Mouse (Mus musculus) heart, postnatal 0 days (tissue): ENCODE measurements around the gene Abl2. TPM values are rescaled to one million over a fixed set of nuclear protein-coding genes. Genes with fewer than 3 reads are reported as not detected.

Experiments used
- ATAC-seq: fragments of 200-750 bp; cut with Nextera tagmentation; 2 replicates; pipeline ENCODE4 v1.8.0; 2017; ENCODE audit warnings: low read depth, moderate number of reproducible peaks, moderate library complexity; ENCODE audit not compliant: insufficient read depth
- DNase-seq: peaks from one replicate; pipeline ENCODE4 v3.0.0-alpha.2; 2016; ENCODE audit warnings: low spot score
- H3K27ac ChIP-seq: fragments of 300-500 bp; sonication (generic); 2 replicates; pipeline ENCODE4 v1.5.1; 2014; ENCODE audit warnings: low read depth, mild to moderate bottlenecking
- H3K27me3 ChIP-seq: fragments of 300-500 bp; sonication (generic); 2 replicates; pipeline ENCODE4 v1.6.1; 2014; ENCODE audit warnings: low read length, mixed read lengths; ENCODE audit not compliant: control insufficient read depth, insufficient read depth
- H3K36me3 ChIP-seq: fragments of 300-500 bp; sonication (generic); replicated peaks from 2 replicates; pipeline ENCODE4 v1.6.1; 2014; ENCODE audit warnings: low read length, mixed read lengths; ENCODE audit not compliant: control insufficient read depth, insufficient read depth
- H3K4me1 ChIP-seq: fragments of 300-500 bp; sonication (generic); 2 replicates; pipeline ENCODE4 v1.6.1; 2014; ENCODE audit warnings: antibody characterized with exemption; ENCODE audit not compliant: control insufficient read depth, insufficient read depth
- H3K4me2 ChIP-seq: fragments of 300-500 bp; sonication (generic); 2 replicates; pipeline ENCODE4 v1.6.1; 2014; ENCODE audit warnings: low read depth, mild to moderate bottlenecking, low read length, moderate library complexity
- H3K4me3 ChIP-seq: fragments of 300-500 bp; sonication (generic); 2 replicates; pipeline ENCODE4 v1.5.1; 2014; ENCODE audit warnings: low read depth, low read length
- H3K9ac ChIP-seq: fragments of 300-500 bp; sonication (generic); replicated peaks from 2 replicates; pipeline ENCODE4 v1.6.1; 2014; ENCODE audit warnings: low read depth, low read length, mixed read lengths
- H3K9me3 ChIP-seq: fragments of 300-500 bp; sonication (generic); replicated peaks from 2 replicates; pipeline ENCODE4 v1.6.1; 2016; ENCODE audit warnings: low read length; ENCODE audit not compliant: control insufficient read depth
- CTCF ChIP-seq: IDR thresholded peaks from 2 replicates; pipeline ENCODE4 v1.5.1; 2016; ENCODE audit warnings: antibody characterized with exemption, control low read depth, low read depth
- EP300 ChIP-seq: IDR thresholded peaks from 2 replicates; pipeline ENCODE4 v1.6.1; 2016; ENCODE audit warnings: antibody characterized with exemption, low read depth
- WGBS: fragments of 180-500 bp; shearing (Covaris S2); extraction: QIAGEN DNeasy Blood & Tissue Kit; methylation state at CpG from one replicate; pipeline ENCODE4 v1.1.7; 2014; 5-methylcytosine and 5-hydroxymethylcytosine counted together
- polyA plus RNA-seq: library from polyadenylated mRNA; unstranded; fragments of >200 nt; fragmentation: Nextera tagmentation; extraction: Ambion mirVana; gene quantifications from 2 replicates; pipeline ENCODE4 v1.2.1, GENCODE M21; 2015
- total RNA-seq: library from RNA; depleted of rRNA; stranded (reverse); fragments of >200 nt; gene quantifications from 2 replicates; pipeline ENCODE4 v1.2.3, GENCODE M21; 2014; ENCODE audit warnings: low replicate concordance

The Abl2 gene
- total and polyA plus RNA-seq, 2 experiments from 2014 or later = 2.0 to 12.9 TPM

- H3K36me3 ChIP-seq = peaks cover 35% of the 10 kb centered on the region
- H3K4me3 ChIP-seq = no peak overlapping the region
- no peaks in the 10 kb centered on the region for H3K9me3 ChIP-seq
- no peak for DNase-seq
- H3K4me2 ChIP-seq = no peak overlapping the region
- no peak overlapping the region for H3K9ac ChIP-seq
- H3K27me3 ChIP-seq = no peaks in the 10 kb centered on the region
- ATAC-seq = no peak
- H3K27ac ChIP-seq = no peak overlapping the region
- 65% methylated on average over 4 of the region's 4 CpGs for WGBS
- TF ChIP-seq CTCF = no peak
- TF ChIP-seq EP300 = no peak
- H3K4me1 ChIP-seq = peaks cover 2% of the 10 kb centered on the region; the same call in 1 of the 2 replicates
Observed at GRCm38 (mm10) chr1:156645971-156646370, 87.4 kb downstream of the Abl2 start.

GRCm38 (mm10) chr1:156648705-156649104 is 90.1 kb downstream of the Abl2 start:
- no peaks in the 10 kb centered on the region for H3K9me3 ChIP-seq
- TF ChIP-seq EP300 (no peak), CTCF (no peak)
- H3K4me1 ChIP-seq = peaks cover 2% of the 10 kb centered on the region; the same call in 1 of the 2 replicates
- ATAC-seq (no peak), DNase-seq (no peak)
- H3K36me3 ChIP-seq = peaks cover 21% of the 10 kb centered on the region
- H3K4me2 ChIP-seq = no peak overlapping the region
- no peak overlapping the region for H3K4me3 ChIP-seq
- no peak overlapping the region for H3K9ac ChIP-seq
- no peak overlapping the region for H3K27ac ChIP-seq
- 11% methylated on average over 2 of the region's 2 CpGs for WGBS
- no peaks in the 10 kb centered on the region for H3K27me3 ChIP-seq

DNA sequence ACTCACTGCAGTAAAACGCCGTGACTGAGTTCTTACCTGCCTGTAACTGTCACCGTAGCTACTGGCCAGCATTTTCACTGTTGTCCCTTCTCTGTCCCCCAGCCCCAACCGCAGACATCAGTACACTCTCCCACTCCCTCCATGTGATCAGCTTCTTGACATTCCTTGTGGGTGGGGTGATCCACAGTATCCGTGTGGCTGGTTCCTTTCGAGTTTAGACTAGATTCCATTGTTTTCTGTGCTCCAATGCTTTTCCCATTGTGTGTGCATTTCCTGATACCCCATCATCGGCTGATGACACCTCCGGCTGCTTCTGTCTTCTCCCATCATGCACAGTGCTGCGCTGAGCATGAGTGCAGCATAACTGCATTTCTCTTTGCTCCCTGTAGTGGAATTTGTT is 92.0 kb downstream of the Abl2 start:
- no peaks in the 10 kb centered on the region for H3K27me3 ChIP-seq
- TF ChIP-seq CTCF = no peak
- peaks cover 2% of the 10 kb centered on the region; the same call in 1 of the 2 replicates for H3K4me1 ChIP-seq
- peaks cover 26% of the 10 kb centered on the region for H3K36me3 ChIP-seq
- no peak overlapping the region for H3K4me3 ChIP-seq
- H3K9ac ChIP-seq = no peak overlapping the region
- H3K9me3 ChIP-seq = no peaks in the 10 kb centered on the region
- ATAC-seq (peak; percentile 45), DNase-seq (no peak)
- H3K4me2 ChIP-seq = no peak overlapping the region
- 63% methylated on average over 9 of the region's 9 CpGs for WGBS
- peak overlapping the region; percentile 41 for H3K27ac ChIP-seq

DNA sequence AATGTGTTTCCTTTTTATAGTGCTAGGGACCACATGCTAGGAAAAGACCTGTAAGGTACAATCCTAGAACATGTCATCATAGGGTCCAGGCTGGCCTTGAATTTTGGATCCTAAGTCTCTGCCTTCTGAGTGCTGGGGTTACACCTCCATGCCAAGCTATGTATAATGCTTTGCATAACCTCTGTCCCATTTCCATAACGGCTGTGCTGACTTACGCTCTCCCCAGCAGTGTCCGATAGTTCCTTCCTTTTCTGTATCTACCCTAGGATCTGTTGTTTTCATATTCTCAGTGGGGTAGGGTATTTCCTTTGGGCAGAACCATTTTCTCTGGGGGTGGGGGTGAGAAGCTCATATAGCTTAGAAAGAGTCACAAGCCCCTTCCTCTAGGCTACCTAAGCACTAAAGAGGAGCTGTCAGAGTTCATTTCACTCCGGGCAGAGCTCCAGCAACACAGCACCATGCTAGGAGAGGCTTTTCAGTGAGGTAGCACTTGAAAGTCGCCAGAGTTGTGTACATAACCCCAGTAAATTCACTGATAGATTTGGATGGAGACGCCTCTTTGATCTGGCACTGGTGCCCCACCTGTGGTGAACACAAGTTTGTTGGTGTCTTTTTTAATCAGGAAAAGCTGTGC is 93.7 kb downstream of the Abl2 start:
- Histone ChIP-seq H3K4me3 (no peak overlapping the region), H3K4me2 (no peak overlapping the region), H3K9ac (no peak overlapping the region), H3K9me3 (no peaks in the 10 kb centered on the region), H3K4me1 (no peaks in the 10 kb centered on the region), H3K27me3 (no peaks in the 10 kb centered on the region), H3K36me3 (peaks cover 31% of the 10 kb centered on the region), H3K27ac (peak overlapping the region; percentile 16; the same call in 1 of the 2 replicates)
- DNase-seq (no peak), ATAC-seq (no peak)
- WGBS = 51% methylated on average over 6 of the region's 6 CpGs
- TF ChIP-seq CTCF (no peak), EP300 (no peak)

GRCm38 (mm10) chr1:156654735-156655530 is 96.3 kb downstream of the Abl2 start:
- TF ChIP-seq CTCF (no peak), EP300 (0 out of 2 replicates have a peak, but pooled peaks have one; percentile 29)
- no peak overlapping the region for H3K9ac ChIP-seq
- 70% methylated on average over 13 of the region's 13 CpGs for WGBS
- ATAC-seq (peak; percentile 45), DNase-seq (no peak)
- no peaks in the 10 kb centered on the region for H3K4me1 ChIP-seq
- H3K36me3 ChIP-seq = peaks cover 35% of the 10 kb centered on the region
- H3K4me2 ChIP-seq = no peak overlapping the region
- H3K9me3 ChIP-seq = no peaks in the 10 kb centered on the region
- peak overlapping the region; percentile 68 for H3K27ac ChIP-seq
- no peaks in the 10 kb centered on the region for H3K27me3 ChIP-seq
- H3K4me3 ChIP-seq = no peak overlapping the region
